Mouse (Mus musculus) layer of hippocampus, postnatal 25 days (tissue): Measurements from ENCODE around the gene Eif5b. TPM values are rescaled to one million over a fixed set of nuclear protein-coding genes. Genes with fewer than 3 reads are reported as not detected.

Experiments used
- total RNA-seq, 2 experiments: library from RNA; stranded (reverse); gene quantifications; 2 replicates each; pipeline ENCODE4 v1.2.3; 2021

Gene Eif5b
- total RNA-seq, 2 experiments from 2014 or later = 41.5 to 47.4 TPM

Other genes with a start within 250 kb of the Eif5b start
- gene Tsga10, start 131.6 kb upstream of the Eif5b start, total RNA-seq = 10 to 100 TPM; 21.7 to 25.8 TPM
- gene Lipt1, start 126.3 kb upstream of the Eif5b start, total RNA-seq = 1 to 10 TPM; 7.6 to 7.7 TPM
- 10 to 100 TPM in 1 of 2 experiments, 1 to 10 TPM in 1; 9.9 to 10.6 TPM for gene Mitd1, start 107.6 kb upstream of the Eif5b start, total RNA-seq
- 100 to 1,000 TPM; 138 to 142 TPM for gene Mrpl30, start 107.5 kb upstream of the Eif5b start, total RNA-seq
- under 1 TPM in 1 of 2 experiments, not detected in 1; 0.10 TPM for gene Lyg2, start 81.5 kb upstream of the Eif5b start, total RNA-seq
- gene Lyg1, start 40.3 kb upstream of the Eif5b start, total RNA-seq = not detected
- gene Txndc9, start 117 bp upstream of the Eif5b start, total RNA-seq = 10 to 100 TPM; 62.4 to 64.2 TPM
- 10 to 100 TPM; 29.9 to 37.3 TPM for gene Rev1, start 131.8 kb downstream of the Eif5b start, total RNA-seq